Mouse (Mus musculus) midbrain, embryonic 10.5 days (tissue): ENCODE results near the gene Hist2h4. TPM values are rescaled to one million over a fixed set of nuclear protein-coding genes. Genes with fewer than 3 reads are reported as not detected.
"Not testable (repeated sequence)": the region's sequence is repeated elsewhere in the genome, so short reads cannot be mapped to it uniquely, and the experiment has no call there.

Experiments used
- DNase-seq: peaks from one replicate; pipeline ENCODE4 v3.0.0-alpha.2; 2017; ENCODE audit warnings: low spot score
- H3K27ac ChIP-seq: fragments of 300-500 bp; sonication (generic); replicated peaks from 2 replicates; pipeline ENCODE4 v1.5.1; 2016; ENCODE audit warnings: mild to moderate bottlenecking
- H3K27me3 ChIP-seq: fragments of 300-500 bp; sonication (generic); 2 replicates; pipeline ENCODE4 v1.6.1; 2016; ENCODE audit warnings: low read depth, mild to moderate bottlenecking; ENCODE audit not compliant: poor library complexity, severe bottlenecking
- H3K36me3 ChIP-seq: fragments of 300-500 bp; sonication (generic); 2 replicates; pipeline ENCODE4 v1.6.1; 2016; ENCODE audit warnings: mild to moderate bottlenecking, moderate library complexity
- H3K4me1 ChIP-seq: fragments of 300-500 bp; sonication (generic); 2 replicates; pipeline ENCODE4 v1.6.1; 2016
- H3K4me3 ChIP-seq: fragments of 300-500 bp; sonication (generic); 2 replicates; pipeline ENCODE4 v1.5.1; 2016; ENCODE audit warnings: mild to moderate bottlenecking, moderate library complexity
- H3K9me3 ChIP-seq: fragments of 300-500 bp; sonication (generic); replicated peaks from 2 replicates; pipeline ENCODE4 v1.6.1; 2016; ENCODE audit warnings: mild to moderate bottlenecking
- WGBS: fragments of 180-500 bp; shearing (Covaris S2); methylation state at CpG from one replicate; pipeline ENCODE4 v1.1.7; 2016; 5-methylcytosine and 5-hydroxymethylcytosine counted together
- polyA plus RNA-seq: library from polyadenylated mRNA; unstranded; fragments of >200 nt; fragmentation: Nextera tagmentation; extraction: Ambion mirVana; gene quantifications from 2 replicates; pipeline ENCODE4 v1.2.1, GENCODE M21; 2016

Hist2h4 gene
- polyA plus RNA-seq, 1 experiment from 2014 or later: 12.6 TPM

GRCm38 (mm10) chr3:96248141-96249033 is 14.7 kb downstream of the Hist2h4 start:
- Histone ChIP-seq H3K27ac (peak overlapping the region; percentile 89), H3K36me3 (no peaks in the 10 kb centered on the region), H3K9me3 (no peaks in the 10 kb centered on the region), H3K27me3 (no peaks in the 10 kb centered on the region), H3K4me1 (peaks cover 34% of the 10 kb centered on the region), H3K4me3 (peak overlapping the region; percentile 61)
- 60% methylated on average over 6 of the region's 6 CpGs for WGBS
- no peak for DNase-seq

GRCm38 (mm10) chr3:96247356-96248140 is 15.6 kb downstream of the Hist2h4 start:
- Histone ChIP-seq H3K4me3 (peak overlapping the region; percentile 61), H3K27ac (peak overlapping the region; percentile 89), H3K9me3 (no peaks in the 10 kb centered on the region), H3K27me3 (no peaks in the 10 kb centered on the region), H3K36me3 (no peaks in the 10 kb centered on the region), H3K4me1 (peaks cover 34% of the 10 kb centered on the region)
- DNase-seq: peak; percentile 42
- WGBS: 4% methylated on average over 11 of the region's 11 CpGs

- DNase-seq, H3K36me3 ChIP-seq, H3K27me3 ChIP-seq, H3K9me3 ChIP-seq: not testable (repeated sequence)
- Histone ChIP-seq H3K4me3 (peak within 1 kb of the TSS; percentile 61), H3K4me1 (peaks cover 34% of the 10 kb centered on the region), H3K27ac (peak within 1 kb of the TSS; percentile 89)
- WGBS: 3% methylated on average over 12 of the region's 47 CpGs
Observed at GRCm38 (mm10) chr3:96246427-96246856, 16.7 kb downstream of the Hist2h4 start, which contains the start of gene Hist2h3c1. Hist2h3c1 (plus strand) TSS chr3:96246685.

- not testable (repeated sequence) for H3K36me3 ChIP-seq, DNase-seq, H3K9me3 ChIP-seq, H3K27me3 ChIP-seq
- H3K4me1 ChIP-seq: peaks cover 35% of the 10 kb centered on the region
- H3K27ac ChIP-seq: peak overlapping the region; percentile 80
- H3K4me3 ChIP-seq: peak overlapping the region; percentile 47
- WGBS: under 1% methylated on average over 10 of the region's 21 CpGs
Observed at GRCm38 (mm10) chr3:96246018-96246417, 17.1 kb downstream of the Hist2h4 start.

- under 1% methylated on average over 44 of the region's 88 CpGs for WGBS
- H3K27ac ChIP-seq: peak within 1 kb of the TSS; percentile 98
- peak within 1 kb of the TSS; percentile 62 for H3K4me3 ChIP-seq
- H3K36me3 ChIP-seq, H3K27me3 ChIP-seq, H3K9me3 ChIP-seq: not testable (repeated sequence)
- peaks cover 41% of the 10 kb centered on the region for H3K4me1 ChIP-seq
- peak; percentile 81 for DNase-seq
Observed at GRCm38 (mm10) chr3:96245003-96245886, 17.9 kb downstream of the Hist2h4 start, which contains the start of gene Hist2h2aa1. Hist2h2aa1 (plus strand) TSS chr3:96245497.

- H3K9me3 ChIP-seq: no peaks in the 10 kb centered on the region
- peak overlapping the region; percentile 98 for H3K27ac ChIP-seq
- DNase-seq: no peak
- peaks cover 40% of the 10 kb centered on the region for H3K4me1 ChIP-seq
- WGBS: 86% methylated on average over 7 of the region's 7 CpGs
- no peaks in the 10 kb centered on the region for H3K36me3 ChIP-seq
- peak overlapping the region; percentile 62 for H3K4me3 ChIP-seq
- no peaks in the 10 kb centered on the region for H3K27me3 ChIP-seq
Observed at GRCm38 (mm10) chr3:96243921-96244572, 19.1 kb downstream of the Hist2h4 start.

GRCm38 (mm10) chr3:96240799-96241197 is 22.3 kb downstream of the Hist2h4 start:
- WGBS: 79% methylated on average over 9 of the region's 9 CpGs
- H3K4me1 ChIP-seq: peaks cover 39% of the 10 kb centered on the region
- DNase-seq: no peak
- H3K9me3 ChIP-seq: no peaks in the 10 kb centered on the region
- H3K36me3 ChIP-seq: no peaks in the 10 kb centered on the region
- peak overlapping the region; percentile 40 for H3K4me3 ChIP-seq
- H3K27me3 ChIP-seq: no peaks in the 10 kb centered on the region
- peak overlapping the region; percentile 98 for H3K27ac ChIP-seq

- H3K27ac ChIP-seq: peak within 1 kb of the TSS; percentile 98
- peak; percentile 77 for DNase-seq
- WGBS: 4% methylated on average over 44 of the region's 85 CpGs
- peaks cover 39% of the 10 kb centered on the region for H3K4me1 ChIP-seq
- not testable (repeated sequence) for H3K9me3 ChIP-seq, H3K36me3 ChIP-seq, H3K27me3 ChIP-seq
- H3K4me3 ChIP-seq: peak within 1 kb of the TSS; percentile 48
Observed at GRCm38 (mm10) chr3:96239949-96240798, 22.9 kb downstream of the Hist2h4 start, which contains the start of gene Hist2h2aa2. Hist2h2aa2 (minus strand) TSS chr3:96240276.

GRCm38 (mm10) chr3:96238954-96239793 is 23.9 kb downstream of the Hist2h4 start, which contains the start of gene Hist2h3c2:
Hist2h3c2 (minus strand) TSS chr3:96239127.
- Histone ChIP-seq H3K4me3 (peak within 1 kb of the TSS; percentile 65), H3K27ac (peak within 1 kb of the TSS; percentile 93), H3K4me1 (peaks cover 30% of the 10 kb centered on the region)
- DNase-seq, H3K36me3 ChIP-seq, H3K9me3 ChIP-seq, H3K27me3 ChIP-seq: not testable (repeated sequence)
- WGBS: under 1% methylated on average over 17 of the region's 68 CpGs

GRCm38 (mm10) chr3:96237904-96238511 is 25.1 kb downstream of the Hist2h4 start:
- DNase-seq: peak; percentile 38
- WGBS: 1% methylated on average over 12 of the region's 12 CpGs

More at GRCm38 (mm10) chr3:96237904-96238511, 25.1 kb downstream of the Hist2h4 start:
- H3K9me3 ChIP-seq: no peaks in the 10 kb centered on the region
- H3K27me3 ChIP-seq: no peaks in the 10 kb centered on the region
- H3K4me3 ChIP-seq: peak overlapping the region; percentile 65
- H3K36me3 ChIP-seq: no peaks in the 10 kb centered on the region
- peaks cover 23% of the 10 kb centered on the region for H3K4me1 ChIP-seq
- H3K27ac ChIP-seq: peak overlapping the region; percentile 93
